Mouse (Mus musculus) heart, embryonic 12.5 days (tissue): ENCODE data around the gene Med27. TPM values are rescaled to one million over a fixed set of nuclear protein-coding genes. Genes with fewer than 3 reads are reported as not detected.

Source experiments
- ATAC-seq: fragments of 200-750 bp; cut with Nextera tagmentation; 2 replicates; pipeline ENCODE4 v1.8.0; 2017; ENCODE audit warnings: moderate TSS enrichment, moderate library complexity; ENCODE audit not compliant: insufficient number of reproducible peaks, low FRiP score
- H3K27ac ChIP-seq: fragments of 300-500 bp; sonication (generic); 2 replicates; pipeline ENCODE4 v1.5.1; 2016; ENCODE audit warnings: mild to moderate bottlenecking, moderate library complexity; ENCODE audit not compliant: poor library complexity, severe bottlenecking
- H3K27me3 ChIP-seq: fragments of 300-500 bp; sonication (generic); replicated peaks from 2 replicates; pipeline ENCODE4 v1.6.1; 2016; ENCODE audit warnings: mild to moderate bottlenecking, moderate library complexity
- H3K36me3 ChIP-seq: fragments of 300-500 bp; sonication (generic); 2 replicates; pipeline ENCODE4 v1.6.1; 2016; ENCODE audit warnings: mild to moderate bottlenecking, moderate library complexity
- H3K4me1 ChIP-seq: fragments of 300-500 bp; sonication (generic); replicated peaks from 2 replicates; pipeline ENCODE4 v1.6.1; 2016; ENCODE audit warnings: mild to moderate bottlenecking
- H3K4me2 ChIP-seq: fragments of 300-500 bp; sonication (generic); 2 replicates; pipeline ENCODE4 v1.6.1; 2016; ENCODE audit warnings: mild to moderate bottlenecking, moderate library complexity
- H3K4me3 ChIP-seq: fragments of 300-500 bp; sonication (generic); 2 replicates; pipeline ENCODE4 v1.5.1; 2016; ENCODE audit warnings: mild to moderate bottlenecking
- H3K9ac ChIP-seq: fragments of 300-500 bp; sonication (generic); 2 replicates; pipeline ENCODE4 v1.6.1; 2016; ENCODE audit warnings: mild to moderate bottlenecking, moderate library complexity
- H3K9me3 ChIP-seq: fragments of 300-500 bp; sonication (generic); replicated peaks from 2 replicates; pipeline ENCODE4 v1.6.1; 2016; ENCODE audit warnings: mild to moderate bottlenecking, moderate library complexity
- WGBS: fragments of 180-500 bp; shearing (Covaris S2); methylation state at CpG from one replicate; pipeline ENCODE4 v1.1.7; 2016; 5-methylcytosine and 5-hydroxymethylcytosine counted together
- polyA plus RNA-seq: library from polyadenylated mRNA; unstranded; fragments of >200 nt; fragmentation: Nextera tagmentation; extraction: Ambion mirVana; gene quantifications from 2 replicates; pipeline ENCODE4 v1.2.1, GENCODE M21; 2016

Gene Med27
- polyA plus RNA-seq = 33.5 and 35.2 TPM in 2 replicates

DNA sequence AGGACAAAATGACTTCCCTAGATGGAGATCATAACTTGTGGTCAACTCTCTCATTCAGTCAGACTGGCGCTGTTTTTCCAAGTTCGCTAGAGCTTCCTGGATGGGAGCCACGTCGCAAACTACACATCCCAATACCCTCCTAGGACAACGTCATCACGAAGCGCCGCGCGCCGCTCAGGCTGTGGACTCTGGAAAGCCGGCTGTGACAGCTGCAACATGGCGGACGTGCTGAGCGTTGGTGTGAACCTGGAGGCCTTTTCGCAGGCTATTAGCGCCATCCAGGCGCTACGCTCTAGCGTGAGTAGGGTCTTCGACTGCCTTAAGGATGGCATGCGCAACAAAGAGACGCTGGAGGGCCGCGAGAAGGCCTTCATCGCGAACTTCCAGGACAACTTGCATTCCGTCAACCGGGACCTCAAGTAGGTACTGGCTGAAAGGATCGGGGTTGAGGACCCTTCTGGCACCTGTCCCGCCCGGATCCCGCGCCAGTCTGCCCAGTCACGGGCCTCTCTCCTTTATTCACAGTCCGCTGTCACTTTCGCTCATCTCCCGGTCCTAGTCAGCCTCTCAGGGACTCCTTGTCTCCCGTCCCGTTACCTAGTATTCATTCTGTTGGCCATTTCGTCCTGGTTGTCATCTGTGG is at the start of gene Med27:
Gene Med27 (plus strand): TSS at position 191 of the 643 bp plus-strand sequence.
- Histone ChIP-seq H3K4me3 (peak within 1 kb of the TSS; percentile 68), H3K27ac (no peak within 1 kb of the TSS), H3K9ac (peak within 1 kb of the TSS; percentile 76), H3K4me2 (peak within 1 kb of the TSS; percentile 74), H3K9me3 (no peaks in the 10 kb centered on the region), H3K27me3 (no peaks in the 10 kb centered on the region), H3K36me3 (peaks cover 21% of the 10 kb centered on the region), H3K4me1 (peaks cover 4% of the 10 kb centered on the region)
- ATAC-seq = peak; percentile 94
- WGBS = 2% methylated on average over 41 of the region's 41 CpGs

DNA sequence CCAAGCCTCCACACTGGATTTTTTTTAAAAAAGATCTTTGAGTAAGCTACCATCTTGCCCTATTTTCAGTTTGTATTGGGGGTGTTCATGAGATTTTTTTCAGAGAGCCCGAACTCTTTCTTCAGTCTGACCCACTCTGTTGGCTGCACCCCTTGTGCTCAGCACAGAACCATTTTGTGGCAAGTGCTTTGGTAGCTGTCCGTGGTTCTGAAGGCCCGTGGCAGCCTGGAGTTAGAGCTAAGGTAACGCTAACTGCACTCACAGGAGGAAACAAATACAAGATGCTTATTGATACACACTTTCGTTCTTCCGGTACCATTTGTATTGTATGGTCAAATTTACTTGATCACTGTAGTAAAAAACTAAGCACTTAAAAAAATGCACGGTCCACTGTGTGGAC is 36.7 kb upstream of the Med27 start:
- H3K27me3 ChIP-seq = no peaks in the 10 kb centered on the region
- ATAC-seq = no peak
- H3K9ac ChIP-seq = no peak overlapping the region
- H3K4me3 ChIP-seq = no peak overlapping the region
- no peaks in the 10 kb centered on the region for H3K4me1 ChIP-seq
- no peaks in the 10 kb centered on the region for H3K9me3 ChIP-seq
- no peaks in the 10 kb centered on the region for H3K36me3 ChIP-seq
- WGBS = 40% methylated on average over 7 of the region's 7 CpGs
- no peak overlapping the region for H3K27ac ChIP-seq
- H3K4me2 ChIP-seq = no peak overlapping the region

DNA sequence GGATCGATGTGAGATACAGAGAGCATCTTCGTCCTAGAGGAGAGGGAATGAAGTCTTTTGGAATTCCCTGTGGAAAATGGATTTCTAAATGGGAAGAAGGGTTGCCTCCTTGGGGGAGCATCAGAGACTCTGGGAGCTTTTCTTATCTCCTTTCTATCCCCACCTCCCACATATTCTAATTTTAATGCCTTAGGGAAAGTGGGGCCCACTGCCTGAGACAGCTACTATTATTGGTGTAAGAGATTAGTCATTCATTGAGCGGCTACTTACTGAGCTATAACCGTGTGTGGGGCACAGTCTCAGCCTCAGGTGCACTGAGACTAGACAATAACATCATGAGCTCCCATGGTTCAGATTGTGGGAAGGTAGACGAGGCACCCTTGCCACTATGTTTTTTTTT is 34.6 kb upstream of the Med27 start:
- H3K4me1 ChIP-seq = no peaks in the 10 kb centered on the region
- no peak overlapping the region for H3K9ac ChIP-seq
- no peak for ATAC-seq
- H3K9me3 ChIP-seq = no peaks in the 10 kb centered on the region
- H3K27ac ChIP-seq = no peak overlapping the region
- H3K36me3 ChIP-seq = no peaks in the 10 kb centered on the region
- H3K27me3 ChIP-seq = no peaks in the 10 kb centered on the region
- H3K4me3 ChIP-seq = no peak overlapping the region
- 69% methylated on average over 5 of the region's 5 CpGs for WGBS
- H3K4me2 ChIP-seq = no peak overlapping the region

DNA sequence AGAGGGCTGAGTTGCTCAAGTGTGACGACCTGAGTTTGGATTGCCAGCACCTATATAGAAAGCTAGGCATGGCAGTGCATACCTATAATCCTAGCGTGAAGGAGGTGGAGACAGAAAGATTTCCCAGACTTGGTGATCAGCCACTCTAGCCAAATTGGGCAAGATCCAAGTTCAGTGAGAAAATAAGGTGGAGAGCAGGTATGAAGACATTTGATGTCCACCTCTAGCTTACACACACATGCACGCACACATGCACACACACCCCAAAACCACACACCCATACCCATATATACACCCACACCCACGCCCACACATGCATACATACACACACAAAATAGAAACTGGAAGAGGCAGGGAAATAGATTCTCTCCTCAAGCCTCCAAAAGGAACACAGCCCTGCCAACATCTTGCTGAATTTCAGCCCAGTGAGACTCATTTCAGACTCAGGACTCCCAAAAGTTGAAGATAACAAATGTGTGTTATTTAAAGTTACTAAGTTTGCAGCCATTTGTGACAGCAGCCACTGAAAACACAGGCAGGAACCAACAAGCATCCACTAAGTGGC is 28.6 kb upstream of the Med27 start:
- Histone ChIP-seq H3K27ac (no peak overlapping the region), H3K9me3 (no peaks in the 10 kb centered on the region), H3K9ac (no peak overlapping the region), H3K27me3 (peaks cover 3% of the 10 kb centered on the region; the same call in 1 of the 2 replicates), H3K4me3 (no peak overlapping the region), H3K4me1 (no peaks in the 10 kb centered on the region), H3K36me3 (no peaks in the 10 kb centered on the region), H3K4me2 (no peak overlapping the region)
- no peak for ATAC-seq
- WGBS = 66% methylated on average over 4 of the region's 4 CpGs

DNA sequence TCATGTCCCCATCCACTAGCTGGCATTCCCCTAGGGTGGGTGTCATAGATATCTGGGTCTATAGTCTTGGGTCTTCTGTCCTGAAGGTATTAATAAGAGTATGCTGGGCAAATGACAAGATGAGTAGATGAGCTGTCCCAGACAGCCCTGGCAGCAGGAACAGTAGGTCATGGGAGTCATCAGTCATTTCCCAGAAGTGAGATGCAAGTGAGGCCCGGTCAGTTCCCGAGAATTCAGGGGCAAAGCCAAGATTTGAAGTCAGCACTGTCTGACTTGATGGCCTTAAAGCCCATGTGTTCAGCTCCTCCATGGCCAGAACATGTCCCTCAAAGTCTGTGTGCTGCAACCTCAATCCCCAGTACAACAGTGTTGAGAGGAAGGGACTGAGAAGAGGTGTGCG is 28.0 kb upstream of the Med27 start:
- Histone ChIP-seq H3K4me2 (no peak overlapping the region), H3K27ac (no peak overlapping the region), H3K36me3 (no peaks in the 10 kb centered on the region), H3K27me3 (peaks cover 3% of the 10 kb centered on the region; the same call in 1 of the 2 replicates), H3K9ac (no peak overlapping the region), H3K4me1 (no peaks in the 10 kb centered on the region), H3K4me3 (no peak overlapping the region), H3K9me3 (no peaks in the 10 kb centered on the region)
- WGBS = 79% methylated on average over 3 of the region's 3 CpGs
- no peak for ATAC-seq

DNA sequence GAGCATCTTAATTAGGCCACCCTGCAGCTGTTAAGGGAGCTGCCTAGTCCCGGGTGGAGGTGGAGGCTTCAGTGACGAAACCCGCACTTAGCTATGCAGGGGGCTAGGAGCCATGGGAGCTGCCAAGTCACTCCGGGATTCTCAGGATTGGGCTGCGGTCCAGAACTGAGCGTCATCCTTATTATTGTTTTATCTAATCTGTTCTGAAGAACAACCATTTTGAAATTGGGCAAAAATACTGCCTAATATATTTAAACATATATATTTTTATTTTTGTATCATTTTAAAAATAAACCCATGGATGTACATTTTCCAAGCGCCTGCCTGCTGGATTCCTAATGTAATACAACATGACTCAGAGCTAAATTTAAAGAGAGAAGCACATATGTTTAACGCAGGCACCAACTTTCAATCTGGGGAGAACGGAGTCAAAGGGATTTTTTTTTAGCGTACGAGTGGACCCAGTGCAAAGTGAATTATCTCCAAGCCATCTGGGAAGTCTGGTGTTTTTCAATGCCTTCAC is 26.3 kb upstream of the Med27 start:
- Histone ChIP-seq H3K9ac (no peak overlapping the region), H3K27me3 (peaks cover 3% of the 10 kb centered on the region; the same call in 1 of the 2 replicates), H3K36me3 (no peaks in the 10 kb centered on the region), H3K27ac (no peak overlapping the region), H3K9me3 (no peaks in the 10 kb centered on the region), H3K4me2 (no peak overlapping the region), H3K4me3 (no peak overlapping the region), H3K4me1 (no peaks in the 10 kb centered on the region)
- no peak for ATAC-seq
- 60% methylated on average over 11 of the region's 11 CpGs for WGBS

DNA sequence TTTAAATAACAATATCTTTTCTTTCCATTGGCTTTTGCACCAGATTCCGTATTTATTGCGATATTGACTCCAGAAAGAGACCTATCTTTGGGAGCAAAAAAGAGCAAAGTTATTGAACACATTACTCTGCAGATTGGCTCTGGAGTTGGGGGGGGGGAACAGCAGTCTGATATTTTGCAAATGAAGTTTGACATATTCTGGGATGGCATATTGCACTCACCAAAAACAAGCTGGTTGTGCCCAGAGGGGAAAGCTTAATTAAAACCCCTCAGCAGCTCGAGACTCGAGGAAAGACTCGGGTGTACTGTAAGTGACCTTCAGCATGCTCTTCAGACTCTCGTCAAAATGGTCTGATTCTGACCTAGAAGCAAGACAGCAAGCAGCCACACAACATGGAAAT is 25.8 kb upstream of the Med27 start:
- H3K4me1 ChIP-seq = no peaks in the 10 kb centered on the region
- no peaks in the 10 kb centered on the region for H3K36me3 ChIP-seq
- no peak overlapping the region for H3K9ac ChIP-seq
- H3K27me3 ChIP-seq = peaks cover 3% of the 10 kb centered on the region; the same call in 1 of the 2 replicates
- 77% methylated on average over 6 of the region's 6 CpGs for WGBS
- no peak for ATAC-seq
- H3K4me3 ChIP-seq = no peak overlapping the region
- H3K9me3 ChIP-seq = no peaks in the 10 kb centered on the region
- H3K27ac ChIP-seq = no peak overlapping the region
- no peak overlapping the region for H3K4me2 ChIP-seq

DNA sequence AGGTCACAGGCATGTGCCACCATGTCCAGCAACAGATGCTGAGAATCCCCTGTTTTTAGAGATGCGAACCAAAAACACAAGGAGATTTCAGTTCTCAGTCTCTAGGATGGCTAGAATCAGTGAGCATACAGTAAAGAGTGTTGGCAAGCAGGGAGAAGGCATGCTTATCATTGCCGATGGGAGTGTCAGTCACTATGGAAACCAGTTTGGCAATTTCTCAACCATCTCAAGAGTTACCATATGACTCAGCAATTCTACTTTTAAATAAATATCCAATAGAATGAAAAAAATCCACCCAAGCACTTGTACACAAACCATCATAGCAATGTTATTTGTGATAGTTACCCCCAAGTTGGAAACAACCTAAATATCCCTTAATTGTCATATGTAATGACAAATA is 22.2 kb upstream of the Med27 start:
- no peak overlapping the region for H3K27ac ChIP-seq
- H3K9ac ChIP-seq = no peak overlapping the region
- no peak for ATAC-seq
- H3K4me3 ChIP-seq = no peak overlapping the region
- H3K27me3 ChIP-seq = peaks cover 3% of the 10 kb centered on the region; the same call in 1 of the 2 replicates
- no peak overlapping the region for H3K4me2 ChIP-seq
- 81% methylated on average over 2 of the region's 2 CpGs for WGBS
- no peaks in the 10 kb centered on the region for H3K36me3 ChIP-seq
- no peaks in the 10 kb centered on the region for H3K4me1 ChIP-seq
- H3K9me3 ChIP-seq = no peaks in the 10 kb centered on the region

DNA sequence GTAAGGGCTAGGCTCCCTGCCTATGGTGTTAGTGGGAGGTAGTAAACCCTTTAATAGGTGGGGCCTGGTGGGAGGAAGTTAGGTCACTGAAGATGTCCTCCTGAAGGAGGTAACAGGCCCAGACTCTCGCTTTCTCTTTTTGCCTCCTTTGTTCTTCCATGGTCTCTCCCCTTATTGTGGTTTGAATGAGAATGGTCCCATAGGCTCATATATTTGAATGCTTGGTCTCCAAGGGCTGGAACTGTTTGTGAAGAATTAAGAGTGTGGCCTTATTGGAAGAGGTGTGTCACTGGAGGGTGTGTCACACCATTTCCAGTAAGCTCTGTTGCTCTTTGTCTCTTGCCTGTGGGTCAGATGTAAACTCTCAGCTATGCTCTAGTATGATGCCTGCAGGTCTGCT is 16.1 kb upstream of the Med27 start:
- no peak overlapping the region for H3K4me3 ChIP-seq
- H3K4me2 ChIP-seq = no peak overlapping the region
- ATAC-seq = no peak
- H3K27ac ChIP-seq = no peak overlapping the region
- H3K4me1 ChIP-seq = no peaks in the 10 kb centered on the region
- no peak overlapping the region for H3K9ac ChIP-seq
- H3K9me3 ChIP-seq = no peaks in the 10 kb centered on the region
- H3K36me3 ChIP-seq = no peaks in the 10 kb centered on the region
- WGBS = 88% methylated on average over 1 of the region's 1 CpGs
- H3K27me3 ChIP-seq = 0 out of 2 replicates have a peak, but pooled peaks cover 3% of the 10 kb centered on the region

DNA sequence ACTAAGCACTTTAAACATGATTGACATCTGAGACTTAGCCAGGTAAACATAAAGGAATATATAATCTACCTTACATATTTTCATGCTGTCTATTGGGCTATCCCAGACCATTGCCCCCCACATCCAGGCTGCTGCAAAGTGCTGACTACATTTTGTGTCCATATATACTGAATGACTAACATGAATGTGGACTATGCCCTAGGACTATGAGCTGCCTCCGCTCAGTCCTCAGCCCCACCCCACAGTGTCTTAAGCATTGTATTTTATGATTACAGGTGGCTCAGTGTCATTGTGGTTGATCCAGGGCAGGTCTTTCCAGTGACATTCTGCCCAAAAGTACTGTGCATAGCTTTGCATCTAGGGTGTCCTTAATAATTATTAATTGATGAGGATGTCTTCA is 8.2 kb upstream of the Med27 start:
- Histone ChIP-seq H3K4me2 (no peak overlapping the region), H3K4me3 (no peak overlapping the region), H3K4me1 (no peaks in the 10 kb centered on the region), H3K9ac (no peak overlapping the region), H3K27ac (no peak overlapping the region), H3K27me3 (no peaks in the 10 kb centered on the region), H3K9me3 (no peaks in the 10 kb centered on the region), H3K36me3 (no peaks in the 10 kb centered on the region)
- no peak for ATAC-seq
- WGBS = 90% methylated on average over 1 of the region's 1 CpGs

DNA sequence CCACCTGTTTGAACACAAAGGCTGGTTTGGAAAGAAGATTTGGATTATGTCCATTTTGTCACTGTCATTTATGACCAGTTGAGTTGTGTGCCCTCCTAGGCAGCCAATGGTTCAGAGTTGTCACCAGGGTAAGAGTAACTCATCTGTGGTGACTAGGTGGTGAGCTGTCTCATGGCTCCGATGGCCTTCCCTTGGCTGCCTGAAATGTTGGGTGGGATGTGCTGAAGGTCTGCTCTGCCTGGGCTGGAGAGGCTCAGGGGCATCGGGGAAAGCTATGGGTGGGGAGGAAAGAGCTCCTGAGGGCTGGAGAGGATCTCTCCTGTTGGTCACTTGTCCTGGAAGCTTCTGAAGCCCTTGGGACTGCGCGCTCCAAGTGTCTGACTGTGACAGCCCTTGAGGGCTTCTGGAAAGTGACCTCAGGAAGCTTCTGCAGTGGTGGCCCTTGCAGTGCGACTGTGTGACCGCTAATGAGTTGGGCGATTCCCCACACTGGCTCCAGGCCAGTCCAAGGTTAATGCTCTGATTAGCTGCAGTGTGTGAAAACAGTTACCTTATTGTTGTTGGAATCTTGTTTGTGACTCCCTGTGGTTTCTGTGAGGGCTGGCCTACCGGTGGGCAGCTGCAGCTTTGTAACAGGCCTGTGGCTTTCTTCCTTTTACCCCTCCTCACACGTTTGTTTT is 12.2 kb downstream of the Med27 start:
- Histone ChIP-seq H3K27ac (0 out of 2 replicates have a peak overlapping the region, but pooled peaks have one; percentile 2), H3K4me1 (peaks cover 11% of the 10 kb centered on the region), H3K4me3 (no peak overlapping the region), H3K4me2 (no peak overlapping the region), H3K36me3 (peaks cover 6% of the 10 kb centered on the region), H3K9ac (peak overlapping the region; percentile 32; the same call in 1 of the 2 replicates), H3K27me3 (no peaks in the 10 kb centered on the region), H3K9me3 (no peaks in the 10 kb centered on the region)
- 39% methylated on average over 9 of the region's 9 CpGs for WGBS
- no peak for ATAC-seq
